Mouse (Mus musculus) brain, adult 10 weeks (tissue): ENCODE data around the gene Rassf1. TPM values are rescaled to one million over a fixed set of nuclear protein-coding genes. Genes with fewer than 3 reads are reported as not detected.

ENCODE experiments used
- polyA plus RNA-seq: library from polyadenylated mRNA; stranded (reverse); fragments of 350-450 nt; fragmentation: Illumina TruSeq; extraction: RNeasy Lipid Tissue Mini Kit (QIAGEN cat#74804); gene quantifications from one replicate; pipeline ENCODE4 v1.2.3, GENCODE M21; 2015; ENCODE audit warnings: low read depth, low replicate concordance

Gene Rassf1
- polyA plus RNA-seq = 17.8 TPM

DNA sequence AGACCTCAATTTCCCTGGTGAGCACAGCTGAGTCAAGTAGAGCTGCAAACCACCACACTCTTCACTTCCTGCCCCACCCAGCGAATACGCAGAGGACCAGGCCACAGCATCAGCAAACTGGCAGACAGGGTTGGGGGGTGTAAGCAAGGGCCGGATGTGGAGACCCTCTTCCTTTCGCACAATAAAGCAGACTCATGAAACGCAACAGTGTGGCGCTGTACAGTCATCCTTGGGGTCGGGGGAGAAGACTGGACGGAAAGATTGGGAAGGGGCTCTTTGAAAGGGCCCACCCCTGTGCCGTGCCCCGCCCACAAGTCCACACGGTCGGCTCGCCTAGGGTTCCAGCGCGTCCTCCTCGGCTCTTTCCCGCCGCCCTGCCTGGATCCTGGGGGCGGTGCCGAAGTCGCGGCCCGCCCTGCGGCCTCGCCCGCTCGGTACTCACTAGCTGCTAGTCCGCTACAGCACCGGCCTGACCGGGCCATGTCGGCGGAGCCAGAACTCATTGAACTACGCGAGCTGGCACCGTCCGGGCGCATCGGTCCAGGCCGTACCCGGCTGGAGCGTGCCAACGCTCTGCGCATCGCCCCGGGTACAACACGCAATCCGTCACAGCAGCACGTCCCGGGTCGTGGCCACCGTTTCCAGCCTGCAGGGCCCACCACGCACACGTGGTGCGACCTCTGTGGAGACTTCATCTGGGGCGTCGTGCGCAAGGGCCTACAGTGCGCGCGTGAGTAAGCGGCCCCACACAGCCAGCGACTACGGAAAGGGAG is at the start of gene Rassf1:
Gene Rassf1 (plus strand): TSS at position 439 of the 773 bp plus-strand sequence.

DNA sequence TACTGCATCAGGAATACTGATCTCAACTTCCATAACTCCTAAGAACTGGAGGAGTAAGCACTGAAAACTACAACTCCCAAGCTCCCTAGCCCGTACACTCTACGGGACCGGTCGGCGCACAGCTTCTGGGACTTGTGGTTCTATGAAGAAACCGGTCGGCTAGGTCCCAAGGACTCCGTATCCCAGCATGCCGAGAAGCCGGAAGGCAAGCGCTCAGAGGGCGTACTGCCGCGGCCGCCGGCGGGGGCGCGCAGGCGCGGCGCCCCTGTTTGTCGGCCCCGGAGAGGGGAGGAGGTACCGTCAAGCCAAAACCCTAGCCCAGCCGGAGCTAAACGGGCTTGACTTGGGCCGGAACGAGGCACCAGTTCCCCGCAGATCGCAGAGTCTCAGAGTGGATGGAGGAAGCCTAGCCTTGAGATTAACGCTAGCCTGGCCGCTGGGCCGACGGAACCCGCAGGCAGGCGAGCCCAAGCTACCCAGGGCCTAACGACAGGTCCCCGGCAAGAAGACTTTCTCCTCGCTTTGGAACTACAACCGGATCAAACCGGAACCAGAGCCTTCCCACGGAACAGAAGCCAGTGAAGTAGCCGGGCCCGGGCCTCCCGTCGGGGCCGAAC is 17.5 kb upstream of the Rassf1 start, which contains the start of gene Tmem115:
Gene Tmem115 (plus strand): TSS at position 155 of the 617 bp plus-strand sequence.

GRCm38 (mm10) chr9:107541474-107542351 is 9.6 kb upstream of the Rassf1 start, which contains the start of the genes Cyb561d2 and Nprl2:
Gene Cyb561d2 (minus strand): TSS chr9:107542193.
Gene Nprl2 (plus strand): TSS chr9:107542226.

GRCm38 (mm10) chr9:107547026-107547425 is 4.3 kb upstream of the Rassf1 start, which contains the start of gene Zmynd10:
Gene Zmynd10 (plus strand): TSS chr9:107547298.

GRCm38 (mm10) chr9:107563029-107563581 is 11.8 kb downstream of the Rassf1 start, which contains the start of gene Tusc2:
Gene Tusc2 (plus strand): TSS chr9:107563255.

GRCm38 (mm10) chr9:107567702-107568319 is 16.5 kb downstream of the Rassf1 start, which contains the start of gene Hyal2:
Gene Hyal2 (plus strand): TSS chr9:107567945.

DNA sequence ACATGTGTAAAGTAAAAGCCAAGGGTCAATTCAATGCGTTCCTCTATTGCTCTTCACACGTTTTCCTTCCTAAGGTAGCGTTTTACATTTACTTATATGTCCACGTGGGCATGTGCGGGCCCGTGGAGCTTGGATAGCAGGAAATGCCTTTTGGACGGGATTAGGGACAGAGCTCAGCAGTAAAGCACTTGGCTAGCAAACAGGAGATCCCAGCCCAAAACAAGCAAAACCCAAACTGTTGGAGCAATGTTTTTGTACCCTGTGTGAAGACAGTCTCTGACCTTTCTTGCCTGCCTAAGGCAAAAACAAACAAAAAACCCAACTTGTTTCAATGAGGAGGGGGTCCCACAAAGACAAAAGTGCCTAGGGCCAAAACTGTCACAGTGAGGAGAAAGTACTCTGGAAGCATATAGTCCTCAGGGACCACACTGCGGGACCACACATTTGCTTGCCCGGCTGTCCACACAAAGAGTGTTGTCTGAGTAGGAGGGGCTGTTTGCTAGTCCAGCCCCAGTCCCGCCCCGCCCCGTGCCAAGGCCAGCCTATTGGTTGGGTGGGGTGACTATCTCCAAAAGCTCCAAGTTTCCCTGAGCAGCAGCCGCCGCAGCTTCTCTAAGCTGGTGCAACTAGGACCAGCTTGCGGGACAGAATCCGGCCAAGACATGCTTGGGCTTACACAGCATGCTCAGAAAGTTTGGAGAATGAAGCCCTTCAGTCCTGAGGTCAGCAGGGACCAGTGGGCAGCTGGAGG is 25.2 kb downstream of the Rassf1 start, which contains the start of gene Hyal1:
Gene Hyal1 (plus strand): TSS at position 571 of the 751 bp plus-strand sequence.

GRCm38 (mm10) chr9:107578587-107578986 is 27.2 kb downstream of the Rassf1 start, which contains the start of gene Naa80:
Gene Naa80 (plus strand): TSS chr9:107578887.

DNA sequence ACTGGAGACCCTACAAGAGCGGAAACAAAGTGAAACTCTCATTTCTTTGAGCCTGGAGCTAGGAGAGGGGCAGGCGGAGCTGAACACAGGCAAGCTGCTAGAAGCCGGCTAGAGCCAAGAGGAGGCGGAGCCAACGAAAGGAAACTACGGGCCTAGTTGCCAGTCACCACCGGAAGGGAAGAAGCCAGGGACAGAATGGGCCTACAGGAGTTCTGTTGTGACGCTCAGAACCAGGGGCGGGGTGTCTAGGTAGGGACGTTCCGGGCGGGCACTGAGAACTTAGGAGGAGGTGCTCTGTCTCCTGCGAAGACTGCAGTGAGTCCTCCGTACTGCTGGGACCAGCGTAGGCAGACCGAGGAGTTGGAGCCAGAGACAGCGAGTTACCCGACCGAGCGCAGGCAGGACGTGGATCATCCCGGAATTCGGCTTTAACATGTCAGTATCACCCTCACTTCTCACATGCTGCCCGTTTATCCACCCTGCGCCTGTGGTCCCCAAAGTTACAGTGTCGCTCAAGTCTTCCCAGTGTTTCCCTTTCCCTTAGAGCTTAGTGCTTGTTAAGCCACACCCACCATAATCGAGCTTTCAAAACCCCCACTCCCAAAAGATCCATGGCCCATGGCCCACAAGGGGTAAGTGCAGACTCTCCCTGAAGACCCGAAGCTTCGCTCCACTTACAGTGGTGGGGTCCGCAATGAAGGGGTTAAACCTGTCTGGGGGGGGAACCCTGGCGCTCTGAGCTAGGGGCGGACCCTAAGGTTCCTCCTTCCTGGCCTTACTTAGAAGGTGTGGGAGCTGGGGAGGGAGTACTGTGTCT is 29.4 kb downstream of the Rassf1 start, which contains the start of gene Hyal3:
Gene Hyal3 (plus strand): TSS at position 318 of the 817 bp plus-strand sequence.

GRCm38 (mm10) chr9:107586974-107587832 is 35.8 kb downstream of the Rassf1 start, which contains the start of gene Ifrd2:
Gene Ifrd2 (plus strand): TSS chr9:107587642.

DNA sequence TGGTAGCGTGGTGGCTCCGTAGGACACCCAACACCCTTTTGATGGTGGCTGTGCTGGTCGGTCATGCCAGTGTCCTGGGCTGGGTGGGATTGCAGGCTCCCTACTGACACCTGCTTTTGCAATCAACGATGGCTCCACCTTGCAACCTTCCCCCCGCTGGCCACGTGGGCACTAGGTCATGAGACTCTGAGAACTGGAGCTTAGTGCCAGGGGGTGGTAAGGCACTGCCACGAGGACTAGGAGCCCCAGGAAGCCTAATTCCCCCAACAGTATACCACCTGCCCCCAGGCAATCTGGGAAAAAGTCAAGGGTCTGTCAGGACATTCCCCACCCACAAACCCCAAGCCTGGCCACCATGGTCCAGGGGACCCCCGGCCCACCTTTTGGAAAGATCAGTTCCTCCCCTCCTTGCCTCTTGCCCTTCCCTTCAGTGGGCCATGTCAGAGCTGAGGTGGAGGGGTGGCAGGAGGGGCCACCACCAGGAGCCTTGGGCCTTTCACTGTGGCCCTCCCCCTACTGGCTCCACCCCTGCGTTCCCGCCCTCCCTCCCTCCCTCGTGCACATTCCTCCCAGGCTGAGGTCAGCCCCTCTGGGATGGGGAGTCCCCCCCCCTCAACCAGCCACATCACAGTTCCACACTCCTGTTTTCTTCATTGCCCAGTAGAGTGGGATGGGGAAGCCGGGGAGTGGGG is 57.5 kb downstream of the Rassf1 start, which contains the start of gene Sema3b:
Gene Sema3b (minus strand): TSS at position 489 of the 692 bp plus-strand sequence.

Other genes with a start within 250 kb of the Rassf1 start
- 21.8 TPM for gene Hemk1, start 213.2 kb upstream of the Rassf1 start, polyA plus RNA-seq
- 4.8 TPM for gene 6430571L13Rik, start 211.0 kb upstream of the Rassf1 start, polyA plus RNA-seq
- 24.0 TPM for gene Cacna2d2, start 151.9 kb upstream of the Rassf1 start, polyA plus RNA-seq
- 28.6 TPM for gene Tmem115, start 17.6 kb upstream of the Rassf1 start, polyA plus RNA-seq
- gene Cyb561d2, start 9.4 kb upstream of the Rassf1 start, polyA plus RNA-seq = 25.1 TPM
- 63.2 TPM for gene Nprl2, start 9.3 kb upstream of the Rassf1 start, polyA plus RNA-seq
- gene Zmynd10, start 4.3 kb upstream of the Rassf1 start, polyA plus RNA-seq = 5.0 TPM
- 143 TPM for gene Tusc2, start 11.7 kb downstream of the Rassf1 start, polyA plus RNA-seq
- 12.1 TPM for gene Hyal2, start 16.4 kb downstream of the Rassf1 start, polyA plus RNA-seq
- gene Hyal1, start 25.4 kb downstream of the Rassf1 start, polyA plus RNA-seq = 4.5 TPM
- gene Naa80, start 27.3 kb downstream of the Rassf1 start, polyA plus RNA-seq = 13.9 TPM
- 0.57 TPM for gene Hyal3, start 29.3 kb downstream of the Rassf1 start, polyA plus RNA-seq
- 12.0 TPM for gene Ifrd2, start 36.1 kb downstream of the Rassf1 start, polyA plus RNA-seq
- gene Sema3b, start 57.7 kb downstream of the Rassf1 start, polyA plus RNA-seq = 2.2 TPM
- 173 TPM for gene Gnai2, start 83.8 kb downstream of the Rassf1 start, polyA plus RNA-seq
- 76.0 TPM for gene Slc38a3, start 118.0 kb downstream of the Rassf1 start, polyA plus RNA-seq
- not detected for gene Gnat1, start 128.2 kb downstream of the Rassf1 start, polyA plus RNA-seq
- gene Sema3f, start 158.9 kb downstream of the Rassf1 start, polyA plus RNA-seq = 13.8 TPM
- gene Rbm5, start 219.4 kb downstream of the Rassf1 start, polyA plus RNA-seq = 105 TPM